Mouse (Mus musculus) splenic B cell, adult 2 months (primary cell): Measurements from ENCODE around the gene Nckap1.

Source experiments
- DNase-seq: peaks from one replicate; pipeline ENCODE4 v3.0.0-alpha.2; 2011; ENCODE audit warnings: low read depth, low spot score
- H3K27me3 ChIP-seq: 2 replicates; pipeline ENCODE4 v1.6.1; 2012; ENCODE audit warnings: mild to moderate bottlenecking, low read length, moderate library complexity, mixed read lengths; ENCODE audit not compliant: control insufficient read depth, poor library complexity, insufficient read depth, severe bottlenecking
- H3K36me3 ChIP-seq: 2 replicates; pipeline ENCODE4 v1.6.1; 2012; ENCODE audit warnings: mild to moderate bottlenecking, low read length, moderate library complexity, mixed read lengths; ENCODE audit not compliant: control insufficient read depth, poor library complexity, insufficient read depth, severe bottlenecking

The Nckap1 gene

DNA sequence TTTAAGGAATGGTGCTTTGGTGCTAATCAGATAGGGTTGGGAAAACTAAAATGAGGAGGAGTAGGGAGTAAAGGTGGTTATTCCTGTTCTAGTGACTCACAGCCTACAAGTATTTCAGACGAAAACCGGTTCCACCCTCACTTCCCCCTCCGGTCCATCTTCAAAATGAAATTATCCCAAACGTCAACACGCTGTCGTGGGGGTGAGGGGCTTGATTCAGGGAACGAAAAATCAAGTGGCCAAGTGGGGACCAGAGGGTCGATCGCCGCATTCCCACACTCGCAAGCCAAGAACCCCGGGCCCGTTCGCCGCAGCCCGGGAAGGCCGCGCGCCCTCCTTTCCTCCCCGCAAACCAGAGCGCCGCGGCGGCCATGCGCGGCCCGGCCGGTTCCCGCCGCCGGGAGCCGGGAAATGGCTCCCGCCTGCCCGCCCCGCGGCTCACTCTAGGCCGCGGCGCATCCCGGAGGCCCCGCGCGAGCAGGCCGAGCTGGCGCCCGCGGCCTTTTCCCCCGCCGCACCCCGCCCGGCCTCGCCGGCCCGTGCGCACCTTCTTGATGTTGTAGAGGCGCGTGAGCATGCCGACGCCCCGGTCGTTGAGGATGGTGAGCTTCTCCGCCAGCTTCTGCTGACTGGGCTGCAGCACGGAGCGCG is 744 bp downstream of the Nckap1 start:
- Histone ChIP-seq H3K36me3 (no peaks in the 10 kb centered on the region), H3K27me3 (no peaks in the 10 kb centered on the region; the same call in 1 of the 2 replicates)
- DNase-seq = peak; percentile 10

DNA sequence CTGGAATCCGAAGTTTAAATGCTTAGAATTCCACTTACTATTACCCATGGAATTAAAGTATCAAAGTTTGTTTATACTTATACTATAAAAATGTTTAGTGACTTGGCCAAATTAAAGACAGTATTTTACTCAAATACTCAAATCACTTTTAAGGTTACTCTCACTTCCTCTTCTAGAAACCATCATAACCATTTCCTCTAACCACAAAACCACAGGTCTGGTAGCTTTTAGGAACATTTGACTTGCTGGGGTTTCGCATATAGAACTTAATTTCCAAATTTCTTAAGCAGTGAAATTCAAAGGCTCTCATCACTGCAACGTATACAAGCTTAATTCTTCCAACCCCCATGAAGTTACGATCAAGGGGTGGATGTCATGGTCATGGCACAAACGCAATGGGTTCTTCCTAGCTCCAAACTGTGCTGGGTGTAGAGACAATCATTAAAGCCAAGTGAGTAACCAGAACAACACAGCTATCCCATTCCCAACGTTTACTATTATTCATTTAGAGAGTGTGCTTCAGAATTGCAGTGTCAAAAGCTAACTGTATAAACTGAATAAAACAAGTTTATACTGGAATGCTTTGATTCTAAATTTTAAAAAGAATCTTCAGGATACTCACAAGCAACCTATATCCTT is 1.8 kb downstream of the Nckap1 start:
- DNase-seq = peak; percentile 81
- no peaks in the 10 kb centered on the region for H3K36me3 ChIP-seq
- no peaks in the 10 kb centered on the region for H3K27me3 ChIP-seq

DNA sequence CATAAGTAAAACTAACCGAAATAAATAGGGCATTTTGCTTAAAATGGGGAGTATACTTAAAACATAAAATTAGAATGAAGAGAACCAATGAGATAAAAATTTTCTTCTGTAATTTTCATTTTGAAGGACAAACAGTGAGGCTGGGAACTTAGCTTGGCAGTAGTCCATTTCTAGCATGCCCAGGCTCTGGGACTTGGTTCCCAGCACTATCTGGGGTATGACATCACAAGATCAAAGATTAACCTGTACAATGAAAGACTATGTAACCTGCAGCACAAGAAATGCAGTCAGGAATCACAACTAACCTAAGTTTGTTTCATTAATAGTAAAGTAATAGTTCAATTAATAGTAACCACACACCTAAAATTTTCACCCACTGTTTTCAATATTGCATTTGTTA is 3.9 kb downstream of the Nckap1 start:
- DNase-seq = no peak
- Histone ChIP-seq H3K36me3 (no peaks in the 10 kb centered on the region), H3K27me3 (no peaks in the 10 kb centered on the region)

DNA sequence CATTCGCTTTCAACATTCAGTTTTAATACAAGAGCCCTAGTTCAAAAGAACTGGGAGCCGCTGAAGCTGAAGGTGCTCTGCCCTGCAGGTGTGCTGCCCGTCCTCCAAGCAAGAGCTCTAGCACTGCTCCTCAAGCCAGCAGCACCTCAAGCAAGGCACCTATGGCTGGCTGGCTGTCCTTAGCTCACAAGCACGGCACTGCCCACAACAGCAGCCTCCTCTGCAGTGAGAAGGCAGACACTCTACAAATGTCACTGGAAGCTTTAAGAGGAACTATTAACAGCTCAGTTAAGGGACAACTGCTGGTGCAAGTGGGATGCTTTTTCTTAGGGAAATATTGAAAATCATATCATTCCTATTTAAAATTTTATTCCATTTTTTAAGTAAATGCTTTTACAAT is 10.5 kb downstream of the Nckap1 start:
- no peaks in the 10 kb centered on the region for H3K36me3 ChIP-seq
- H3K27me3 ChIP-seq = no peaks in the 10 kb centered on the region
- DNase-seq = no peak

DNA sequence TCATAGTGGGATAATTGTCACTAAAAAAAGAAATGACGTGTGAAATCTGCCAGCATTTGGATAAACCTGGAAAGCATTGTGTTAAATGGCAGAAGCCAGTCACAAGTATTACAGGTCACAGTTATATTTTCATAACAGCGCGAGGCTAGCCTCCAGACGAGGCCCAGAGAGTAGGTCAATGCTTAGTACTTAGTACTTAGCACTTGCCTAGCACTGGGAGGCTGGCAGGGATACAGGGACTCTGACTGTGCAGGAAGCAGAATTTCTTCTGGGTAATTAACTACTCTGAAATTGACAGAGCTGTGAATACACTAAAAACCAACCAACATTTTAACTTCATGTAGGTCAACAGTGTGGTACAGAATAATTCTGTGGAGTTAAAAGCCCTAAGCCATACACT is 13.8 kb downstream of the Nckap1 start:
- no peaks in the 10 kb centered on the region for H3K36me3 ChIP-seq

DNA sequence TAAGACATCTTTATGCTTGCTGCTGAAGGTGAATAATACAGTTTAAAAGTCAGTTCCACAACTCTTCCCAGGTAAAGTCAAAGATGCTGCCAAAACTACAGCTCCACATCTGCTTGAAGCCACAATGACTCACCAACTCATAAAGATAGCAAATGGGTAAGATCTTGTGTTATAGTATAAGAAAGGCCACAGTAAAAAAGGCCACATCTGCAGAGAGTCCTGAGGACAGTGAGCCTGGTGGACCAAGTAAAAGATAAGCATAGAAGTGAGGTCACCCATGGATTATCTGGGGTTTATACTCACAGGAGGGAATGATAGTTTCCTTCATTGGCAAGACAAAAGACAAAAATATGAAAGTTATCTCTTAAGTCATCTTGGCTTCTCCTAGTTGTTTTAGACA is 18.9 kb downstream of the Nckap1 start:
- no peak for DNase-seq
- no peaks in the 10 kb centered on the region for H3K36me3 ChIP-seq

More for the DNA sequence above, 13.8 kb downstream of the Nckap1 start:
- no peaks in the 10 kb centered on the region for H3K27me3 ChIP-seq
- DNase-seq = no peak

DNA sequence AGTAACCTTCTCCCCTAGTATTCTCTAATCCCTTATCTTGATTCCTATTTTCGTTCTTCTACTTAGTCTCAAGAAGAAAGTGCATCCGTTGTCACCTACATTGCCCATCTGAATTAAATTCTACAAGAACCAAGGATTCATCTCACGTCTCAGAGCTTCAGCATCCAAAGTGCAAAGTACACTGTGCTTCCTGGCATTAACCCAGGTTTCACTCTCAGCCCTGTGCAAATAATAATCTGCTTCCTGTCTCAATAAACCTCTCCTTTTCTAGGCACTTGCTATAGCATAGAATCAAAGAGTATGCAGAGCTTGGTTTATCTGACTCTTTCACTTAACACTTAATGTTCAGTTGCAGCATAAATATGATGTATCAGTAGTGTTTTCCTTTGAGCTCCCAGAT is 19.7 kb downstream of the Nckap1 start:
- H3K27me3 ChIP-seq = no peaks in the 10 kb centered on the region
- H3K36me3 ChIP-seq = no peaks in the 10 kb centered on the region
- DNase-seq = no peak

More for the DNA sequence above, 18.9 kb downstream of the Nckap1 start:
- H3K27me3 ChIP-seq = no peaks in the 10 kb centered on the region

DNA sequence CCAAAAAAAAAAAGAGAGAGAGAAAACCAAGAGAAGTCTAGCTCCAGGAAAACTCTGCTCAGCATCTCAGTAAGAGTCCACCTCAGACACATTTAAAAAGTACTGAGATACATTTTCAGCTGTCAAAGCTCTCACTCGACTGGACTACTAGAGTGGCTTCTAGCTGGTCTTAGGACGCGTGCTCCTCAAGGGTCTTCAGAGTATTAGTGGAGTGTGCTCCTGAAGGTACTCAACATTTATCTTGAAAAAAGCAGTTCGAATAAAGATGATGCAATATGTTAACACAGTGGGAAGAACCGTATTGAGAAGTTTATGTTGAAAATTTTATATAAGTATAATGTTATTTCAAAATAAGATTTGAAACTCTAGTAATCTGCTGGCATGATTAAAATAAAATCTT is 20.4 kb downstream of the Nckap1 start:
- DNase-seq = no peak
- Histone ChIP-seq H3K27me3 (no peaks in the 10 kb centered on the region), H3K36me3 (no peaks in the 10 kb centered on the region)

DNA sequence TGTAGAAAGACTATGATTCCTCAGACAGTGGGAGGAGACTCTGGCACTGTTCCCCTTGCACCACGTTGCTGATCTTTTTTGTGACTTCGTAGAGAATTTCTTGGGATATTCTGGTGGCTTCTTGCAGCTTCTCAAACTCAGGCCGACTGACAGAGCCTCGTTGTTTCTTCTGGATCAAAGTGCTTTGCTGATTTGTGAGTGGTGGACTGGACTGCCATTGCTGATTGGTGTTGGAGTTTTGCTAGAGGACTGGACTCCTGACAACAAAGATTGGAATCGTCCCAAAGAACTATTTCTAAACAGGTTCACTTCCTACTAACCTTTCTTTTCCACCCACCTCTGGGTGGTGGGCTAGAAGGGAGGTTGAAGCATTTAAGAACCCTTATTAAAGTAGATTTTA is 21.5 kb downstream of the Nckap1 start:
- Histone ChIP-seq H3K27me3 (no peaks in the 10 kb centered on the region), H3K36me3 (no peaks in the 10 kb centered on the region)

DNA sequence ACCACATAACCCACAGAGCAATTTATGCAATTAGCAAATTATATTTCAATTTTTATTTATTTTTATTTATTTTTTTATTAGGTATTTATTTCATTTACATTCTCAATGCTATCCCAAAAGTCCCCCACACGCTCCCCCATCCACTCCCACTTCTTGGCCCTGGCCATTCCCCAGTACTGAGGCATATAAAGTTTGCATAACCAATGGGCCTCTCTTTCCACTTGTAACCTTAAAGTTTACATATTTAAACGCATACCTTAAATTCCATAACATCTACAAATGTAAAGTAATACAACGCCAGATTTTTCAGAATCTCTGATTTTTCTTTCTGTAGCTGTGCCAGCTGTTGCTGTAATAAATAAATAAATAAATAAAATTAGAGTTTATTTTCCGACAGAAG is 26.7 kb downstream of the Nckap1 start:
- H3K27me3 ChIP-seq = no peaks in the 10 kb centered on the region
- H3K36me3 ChIP-seq = no peaks in the 10 kb centered on the region
- no peak for DNase-seq

More for the DNA sequence above, 21.5 kb downstream of the Nckap1 start:
- DNase-seq = no peak

DNA sequence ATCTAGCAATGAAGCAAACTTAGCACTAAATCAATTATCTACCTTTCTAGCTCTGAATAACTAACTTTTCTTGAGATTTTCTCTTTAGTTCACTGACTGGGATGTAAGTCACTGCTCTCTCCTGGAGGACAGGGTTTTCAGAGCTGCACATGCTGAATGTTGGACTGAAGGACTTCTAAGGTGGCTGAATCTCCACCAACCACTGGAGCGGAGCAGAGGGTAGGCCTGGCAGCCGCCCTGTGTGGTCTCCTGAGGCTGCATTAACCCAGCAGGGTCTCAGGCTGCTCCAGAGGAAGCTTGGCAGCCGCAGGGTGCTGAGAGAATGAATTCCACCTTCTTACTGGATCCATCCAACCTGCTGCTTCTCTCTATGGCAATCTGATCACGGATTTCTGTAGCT is 31.5 kb downstream of the Nckap1 start:
- Histone ChIP-seq H3K27me3 (no peaks in the 10 kb centered on the region), H3K36me3 (no peaks in the 10 kb centered on the region)
- no peak for DNase-seq

DNA sequence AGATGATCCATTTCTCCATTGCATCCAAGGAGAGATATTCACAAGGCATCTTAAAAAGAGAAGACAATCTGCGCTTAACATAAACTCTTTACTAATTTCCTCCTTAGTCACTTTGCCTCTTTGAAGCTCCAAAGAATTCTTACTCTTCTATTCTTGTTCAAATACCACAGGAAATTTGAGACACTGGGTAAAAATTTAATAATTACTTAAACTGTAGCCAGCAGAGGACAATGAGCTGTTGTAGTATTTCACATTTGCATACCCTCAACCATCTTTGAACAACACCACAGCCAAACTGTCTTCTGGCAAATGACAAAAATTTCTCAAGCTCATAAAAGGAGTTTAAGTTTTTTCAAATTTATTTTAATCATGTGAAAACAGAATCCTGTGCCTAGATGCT is 33.3 kb downstream of the Nckap1 start:
- Histone ChIP-seq H3K36me3 (no peaks in the 10 kb centered on the region), H3K27me3 (no peaks in the 10 kb centered on the region)
- no peak for DNase-seq

DNA sequence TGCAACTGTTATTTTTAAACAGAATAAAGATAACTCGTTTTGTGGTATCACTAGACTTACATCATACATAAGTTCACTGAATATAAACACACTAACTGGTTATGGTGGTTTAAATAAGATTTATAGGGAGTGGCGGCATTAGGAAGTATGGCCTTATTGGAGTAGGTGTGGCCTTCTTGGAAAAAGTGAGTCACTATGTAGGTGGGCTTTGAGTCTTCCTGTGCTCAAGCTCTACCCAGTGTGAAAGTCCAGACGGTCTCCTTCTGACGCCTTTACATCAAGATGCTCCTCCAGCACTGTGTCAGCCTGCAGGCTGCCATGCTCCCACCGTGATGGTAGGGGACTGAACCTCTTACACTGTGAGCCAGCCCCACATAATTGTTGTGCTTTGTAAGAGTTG is 38.4 kb downstream of the Nckap1 start:
- DNase-seq = no peak

DNA sequence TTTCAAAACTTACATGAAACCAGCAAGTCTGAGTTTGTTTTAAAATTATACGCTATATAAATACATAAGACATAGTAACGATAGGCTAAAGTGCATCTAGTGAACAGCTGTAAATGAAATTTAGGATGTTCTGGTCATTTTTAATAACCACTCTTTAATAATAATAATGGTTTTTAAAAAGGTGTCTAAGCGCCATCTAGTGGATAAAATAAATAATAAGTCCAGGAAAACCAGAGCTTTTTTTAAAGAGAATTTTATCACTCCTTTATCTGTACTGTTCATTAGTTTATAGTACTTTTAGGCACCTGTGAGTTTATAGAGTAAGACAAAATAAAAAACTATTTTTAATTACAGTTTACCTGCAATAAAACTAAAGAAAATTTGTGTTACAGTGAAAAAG is 44.0 kb downstream of the Nckap1 start:
- no peak for DNase-seq
- Histone ChIP-seq H3K36me3 (no peaks in the 10 kb centered on the region), H3K27me3 (no peaks in the 10 kb centered on the region)

More for the DNA sequence above, 38.4 kb downstream of the Nckap1 start:
- Histone ChIP-seq H3K36me3 (no peaks in the 10 kb centered on the region), H3K27me3 (no peaks in the 10 kb centered on the region)

DNA sequence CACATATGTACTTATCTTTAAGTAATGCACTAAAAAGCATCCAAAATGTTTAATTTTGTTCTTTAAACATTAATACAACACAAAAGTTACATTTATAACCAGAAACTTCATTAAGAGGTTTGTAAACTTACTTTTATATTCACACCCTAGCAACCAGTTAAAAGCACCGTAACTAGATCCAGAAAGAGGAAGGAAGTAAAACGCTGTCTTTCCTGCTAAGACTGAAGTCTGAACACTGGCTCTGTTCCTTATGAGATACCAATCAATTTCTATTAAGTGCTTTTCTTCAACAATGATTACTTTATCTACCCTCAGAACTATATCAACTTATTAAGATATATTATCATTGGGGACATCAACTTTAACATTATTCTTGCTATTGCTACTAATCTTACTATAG is 44.6 kb downstream of the Nckap1 start:
- H3K27me3 ChIP-seq = no peaks in the 10 kb centered on the region
- no peaks in the 10 kb centered on the region for H3K36me3 ChIP-seq
- peak; percentile 3 for DNase-seq

DNA sequence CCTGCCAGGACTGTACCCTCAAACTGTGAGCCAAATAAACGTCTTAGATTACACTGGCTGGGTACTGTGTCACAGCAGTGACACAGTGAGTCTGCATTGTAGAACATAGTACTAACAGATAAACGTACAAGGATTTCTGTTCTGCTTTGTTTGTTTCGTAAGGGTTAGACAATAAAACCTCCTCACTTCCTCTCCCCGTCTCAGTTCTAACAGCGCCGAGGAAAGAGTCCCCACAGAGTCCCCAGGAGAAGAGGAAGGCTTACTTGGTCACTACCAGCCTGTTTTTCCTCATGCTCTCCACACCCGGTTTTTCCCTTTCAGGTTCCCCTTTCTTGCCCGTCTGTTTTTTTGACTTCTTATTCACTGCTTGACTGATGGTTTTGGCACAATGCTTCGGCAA is 56.9 kb downstream of the Nckap1 start:
- peak; percentile 1 for DNase-seq
- Histone ChIP-seq H3K36me3 (no peaks in the 10 kb centered on the region), H3K27me3 (no peaks in the 10 kb centered on the region)
